Mouse (Mus musculus) liver, embryonic 13.5 days (tissue): ENCODE measurements around the gene Dnase2a. TPM values are rescaled to one million over a fixed set of nuclear protein-coding genes. Genes with fewer than 3 reads are reported as not detected.
A peak's percentile ranks its signal among the peaks of the same experiment; 100 is the strongest.
"Not testable (repeated sequence)": the region's sequence is repeated elsewhere in the genome, so short reads cannot be mapped to it uniquely, and the experiment has no call there.

Experiments
- ATAC-seq: fragments of 200-750 bp; cut with Nextera tagmentation; 2 replicates; pipeline ENCODE4 v1.8.0; 2017; ENCODE audit warnings: low read depth, mild to moderate bottlenecking, moderate number of reproducible peaks, moderate library complexity
- DNase-seq: peaks from one replicate; pipeline ENCODE4 v3.0.0; 2022
- H3K27ac ChIP-seq: fragments of 300-500 bp; sonication (generic); 2 replicates; pipeline ENCODE4 v1.5.1; 2015; ENCODE audit warnings: moderate library complexity, mild to moderate bottlenecking, inconsistent platforms
- H3K27me3 ChIP-seq: fragments of 300-500 bp; sonication (generic); 2 replicates; pipeline ENCODE4 v1.6.1; 2015; ENCODE audit warnings: mild to moderate bottlenecking, inconsistent platforms
- H3K36me3 ChIP-seq: fragments of 300-500 bp; sonication (generic); 2 replicates; pipeline ENCODE4 v1.6.1; 2015; ENCODE audit warnings: mild to moderate bottlenecking, inconsistent platforms
- H3K4me1 ChIP-seq: fragments of 300-500 bp; sonication (generic); replicated peaks from 2 replicates; pipeline ENCODE4 v1.6.1; 2015; ENCODE audit warnings: inconsistent platforms
- H3K4me2 ChIP-seq: fragments of 300-500 bp; sonication (generic); 2 replicates; pipeline ENCODE4 v1.6.1; 2015; ENCODE audit warnings: inconsistent platforms, mild to moderate bottlenecking, moderate library complexity
- H3K4me3 ChIP-seq: fragments of 300-500 bp; sonication (generic); replicated peaks from 2 replicates; pipeline ENCODE4 v1.5.1; 2015; ENCODE audit warnings: mild to moderate bottlenecking, inconsistent platforms
- H3K9ac ChIP-seq: fragments of 300-500 bp; sonication (generic); 2 replicates; pipeline ENCODE4 v1.6.1; 2015; ENCODE audit warnings: mild to moderate bottlenecking, inconsistent platforms
- H3K9me3 ChIP-seq: fragments of 300-500 bp; sonication (generic); replicated peaks from 2 replicates; pipeline ENCODE4 v1.6.1; 2016; ENCODE audit warnings: inconsistent platforms
- WGBS: fragments of 180-500 bp; shearing (Covaris S2); methylation state at CpG from one replicate; pipeline ENCODE4 v1.1.7; 2015; ENCODE audit not compliant: insufficient replicate concordance; 5-methylcytosine and 5-hydroxymethylcytosine counted together
- polyA plus RNA-seq: library from polyadenylated mRNA; unstranded; fragments of >200 nt; fragmentation: Nextera tagmentation; extraction: Ambion mirVana; gene quantifications from 2 replicates; pipeline ENCODE4 v1.2.1, GENCODE M21; 2015

The Dnase2a gene
- polyA plus RNA-seq, 1 experiment from 2014 or later = 10.4 TPM

GRCm38 (mm10) chr8:84892993-84893708 lies 15.2 kb upstream of the Dnase2a start:
- DNase-seq (no peak), ATAC-seq (peak; percentile 51; the same call in 1 of the 2 replicates)
- Histone ChIP-seq H3K4me1 (peaks cover 40% of the 10 kb centered on the region), H3K9me3 (no peaks in the 10 kb centered on the region), H3K36me3 (peaks cover 40% of the 10 kb centered on the region), H3K4me2 (peak overlapping the region; percentile 92), H3K27ac (peak overlapping the region; percentile 84), H3K4me3 (peak overlapping the region; percentile 77), H3K9ac (peak overlapping the region; percentile 82), H3K27me3 (no peaks in the 10 kb centered on the region)
- WGBS = 14% methylated on average over 31 of the region's 31 CpGs

- Histone ChIP-seq H3K27ac (peak within 1 kb of the TSS; percentile 84), H3K9ac (peak within 1 kb of the TSS; percentile 82), H3K4me1 (peaks cover 41% of the 10 kb centered on the region), H3K4me2 (peak within 1 kb of the TSS; percentile 92), H3K27me3 (no peaks in the 10 kb centered on the region), H3K4me3 (peak within 1 kb of the TSS; percentile 77), H3K36me3 (peaks cover 34% of the 10 kb centered on the region), H3K9me3 (no peaks in the 10 kb centered on the region)
- 0% methylated on average over 11 of the region's 11 CpGs for WGBS
- DNase-seq (peak; percentile 90), ATAC-seq (peak; percentile 97)
Measured at GRCm38 (mm10) chr8:84893709-84894134, 14.6 kb upstream of the Dnase2a start, which contains the start of gene Gcdh. TSS of gene Gcdh (minus strand) at chr8:84893921.

- Histone ChIP-seq H3K27me3 (no peaks in the 10 kb centered on the region), H3K36me3 (peaks cover 14% of the 10 kb centered on the region), H3K4me3 (no peak overlapping the region), H3K27ac (no peak overlapping the region), H3K4me2 (no peak overlapping the region), H3K9ac (no peak overlapping the region), H3K9me3 (no peaks in the 10 kb centered on the region), H3K4me1 (peaks cover 64% of the 10 kb centered on the region)
- WGBS = 81% methylated on average over 5 of the region's 5 CpGs
- ATAC-seq (no peak), DNase-seq (no peak)
Measured at GRCm38 (mm10) chr8:84895963-84896362, 12.4 kb upstream of the Dnase2a start.

- Histone ChIP-seq H3K36me3 (peaks cover 33% of the 10 kb centered on the region), H3K4me3 (peak overlapping the region; percentile 99), H3K4me1 (peaks cover 60% of the 10 kb centered on the region), H3K9me3 (no peaks in the 10 kb centered on the region), H3K4me2 (peak overlapping the region; percentile 98), H3K27ac (peak overlapping the region; percentile 99), H3K27me3 (no peaks in the 10 kb centered on the region), H3K9ac (peak overlapping the region; percentile 100)
- WGBS = 9% methylated on average over 4 of the region's 4 CpGs
- DNase-seq = peak; percentile 84
- ATAC-seq = peak; percentile 81
Measured at GRCm38 (mm10) chr8:84901071-84901470, 7.3 kb upstream of the Dnase2a start.

- H3K9me3 ChIP-seq = no peaks in the 10 kb centered on the region
Measured at GRCm38 (mm10) chr8:84901752-84902151, 6.6 kb upstream of the Dnase2a start, which contains the start of gene Klf1. TSS of gene Klf1 (plus strand) at chr8:84901928.

GRCm38 (mm10) chr8:84902367-84902919 lies 5.9 kb upstream of the Dnase2a start:
- H3K4me2 ChIP-seq = peak overlapping the region; percentile 98
- ATAC-seq = no peak; the same call in 1 of the 2 replicates
- H3K36me3 ChIP-seq = peaks cover 46% of the 10 kb centered on the region
- no peaks in the 10 kb centered on the region for H3K27me3 ChIP-seq
- DNase-seq = peak; percentile 11
- peaks cover 69% of the 10 kb centered on the region for H3K4me1 ChIP-seq
- H3K9me3 ChIP-seq = no peaks in the 10 kb centered on the region
- WGBS = under 1% methylated on average over 24 of the region's 24 CpGs
- H3K4me3 ChIP-seq = peak overlapping the region; percentile 99
- H3K9ac ChIP-seq = peak overlapping the region; percentile 100
- H3K27ac ChIP-seq = peak overlapping the region; percentile 99

More at GRCm38 (mm10) chr8:84901752-84902151, 6.6 kb upstream of the Dnase2a start, which contains the start of gene Klf1:
- ATAC-seq (peak; percentile 77), DNase-seq (peak; percentile 82)
- 8% methylated on average over 3 of the region's 3 CpGs for WGBS
- peaks cover 62% of the 10 kb centered on the region for H3K4me1 ChIP-seq
- peak within 1 kb of the TSS; percentile 100 for H3K9ac ChIP-seq
- H3K27me3 ChIP-seq = no peaks in the 10 kb centered on the region
- peak within 1 kb of the TSS; percentile 99 for H3K4me3 ChIP-seq
- peak within 1 kb of the TSS; percentile 98 for H3K4me2 ChIP-seq
- peaks cover 40% of the 10 kb centered on the region for H3K36me3 ChIP-seq
- peak within 1 kb of the TSS; percentile 99 for H3K27ac ChIP-seq

GRCm38 (mm10) chr8:84902920-84903661 lies 5.3 kb upstream of the Dnase2a start:
- WGBS = under 1% methylated on average over 68 of the region's 68 CpGs
- DNase-seq (peak; percentile 90), ATAC-seq (peak; percentile 72)
- Histone ChIP-seq H3K4me1 (peaks cover 68% of the 10 kb centered on the region), H3K27ac (peak overlapping the region; percentile 99), H3K4me2 (peak overlapping the region; percentile 98), H3K9me3 (no peaks in the 10 kb centered on the region), H3K36me3 (peaks cover 49% of the 10 kb centered on the region), H3K4me3 (peak overlapping the region; percentile 99), H3K9ac (peak overlapping the region; percentile 100), H3K27me3 (no peaks in the 10 kb centered on the region)

GRCm38 (mm10) chr8:84904351-84904750 lies 4.0 kb upstream of the Dnase2a start:
- H3K4me3 ChIP-seq = peak overlapping the region; percentile 99
- ATAC-seq (no peak), DNase-seq (no peak)
- H3K9ac ChIP-seq = peak overlapping the region; percentile 100
- WGBS = 81% methylated on average over 7 of the region's 7 CpGs
- H3K27ac ChIP-seq = peak overlapping the region; percentile 99
- no peaks in the 10 kb centered on the region for H3K9me3 ChIP-seq
- no peaks in the 10 kb centered on the region for H3K27me3 ChIP-seq
- H3K36me3 ChIP-seq = peaks cover 49% of the 10 kb centered on the region
- peak overlapping the region; percentile 98 for H3K4me2 ChIP-seq
- H3K4me1 ChIP-seq = peaks cover 70% of the 10 kb centered on the region

GRCm38 (mm10) chr8:84907037-84907436 lies 1.3 kb upstream of the Dnase2a start:
- peak overlapping the region; percentile 84 for H3K27ac ChIP-seq
- H3K9me3 ChIP-seq = no peaks in the 10 kb centered on the region
- peaks cover 18% of the 10 kb centered on the region for H3K27me3 ChIP-seq
- no peak overlapping the region for H3K9ac ChIP-seq
- peaks cover 66% of the 10 kb centered on the region for H3K4me1 ChIP-seq
- H3K4me2 ChIP-seq = no peak overlapping the region
- no peak overlapping the region for H3K4me3 ChIP-seq
- ATAC-seq = no peak
- 80% methylated on average over 9 of the region's 9 CpGs for WGBS
- H3K36me3 ChIP-seq = peaks cover 58% of the 10 kb centered on the region
- DNase-seq = peak; percentile 19

- no peaks in the 10 kb centered on the region for H3K9me3 ChIP-seq
- H3K4me3 ChIP-seq = no peak overlapping the region
- peak overlapping the region; percentile 94 for H3K4me2 ChIP-seq
- DNase-seq (no peak), ATAC-seq (no peak)
- peaks cover 70% of the 10 kb centered on the region for H3K4me1 ChIP-seq
- H3K36me3 ChIP-seq = peaks cover 57% of the 10 kb centered on the region
- H3K9ac ChIP-seq = no peak overlapping the region
- 60% methylated on average over 8 of the region's 8 CpGs for WGBS
- peak overlapping the region; percentile 84 for H3K27ac ChIP-seq
- peaks cover 23% of the 10 kb centered on the region for H3K27me3 ChIP-seq
Measured at GRCm38 (mm10) chr8:84907493-84907892, 867 bp upstream of the Dnase2a start.

GRCm38 (mm10) chr8:84907979-84908378 lies 381 bp upstream of the Dnase2a start:
- Histone ChIP-seq H3K4me3 (peak overlapping the region; percentile 74), H3K36me3 (peaks cover 55% of the 10 kb centered on the region), H3K27me3 (peaks cover 28% of the 10 kb centered on the region), H3K4me1 (peaks cover 75% of the 10 kb centered on the region), H3K4me2 (peak overlapping the region; percentile 94), H3K9ac (peak overlapping the region; percentile 48; the same call in 1 of the 2 replicates), H3K27ac (peak overlapping the region; percentile 84)
- WGBS = 13% methylated on average over 7 of the region's 7 CpGs
- 0 out of 2 replicates have a peak, but pooled peaks have one; percentile 6 for ATAC-seq
- DNase-seq, H3K9me3 ChIP-seq: not testable (repeated sequence)
